Mouse (Mus musculus) midbrain, embryonic 12.5 days (tissue): ENCODE measurements around the gene Gipc3. TPM values are rescaled to one million over a fixed set of nuclear protein-coding genes. Genes with fewer than 3 reads are reported as not detected.

ENCODE experiments used
- ATAC-seq: fragments of 200-750 bp; cut with Nextera tagmentation; 2 replicates; pipeline ENCODE4 v1.8.0; 2017; ENCODE audit warnings: low read depth, moderate TSS enrichment, moderate library complexity; ENCODE audit not compliant: low FRiP score
- H3K27ac ChIP-seq: fragments of 300-500 bp; sonication (generic); replicated peaks from 2 replicates; pipeline ENCODE4 v1.5.1; 2016; ENCODE audit warnings: mild to moderate bottlenecking
- H3K27me3 ChIP-seq: fragments of 300-500 bp; sonication (generic); 2 replicates; pipeline ENCODE4 v1.6.1; 2016; ENCODE audit warnings: mild to moderate bottlenecking
- H3K36me3 ChIP-seq: fragments of 300-500 bp; sonication (generic); 2 replicates; pipeline ENCODE4 v1.6.1; 2016
- H3K4me1 ChIP-seq: fragments of 300-500 bp; sonication (generic); 2 replicates; pipeline ENCODE4 v1.6.1; 2016
- H3K4me2 ChIP-seq: fragments of 300-500 bp; sonication (generic); replicated peaks from 2 replicates; pipeline ENCODE4 v1.6.1; 2016; ENCODE audit warnings: mild to moderate bottlenecking, moderate library complexity
- H3K4me3 ChIP-seq: fragments of 300-500 bp; sonication (generic); 2 replicates; pipeline ENCODE4 v1.5.1; 2016; ENCODE audit warnings: mild to moderate bottlenecking
- H3K9ac ChIP-seq: fragments of 300-500 bp; sonication (generic); replicated peaks from 2 replicates; pipeline ENCODE4 v1.6.1; 2016; ENCODE audit warnings: mild to moderate bottlenecking, moderate library complexity
- H3K9me3 ChIP-seq: fragments of 300-500 bp; sonication (generic); 2 replicates; pipeline ENCODE4 v1.6.1; 2016; ENCODE audit warnings: mild to moderate bottlenecking
- WGBS: fragments of 180-500 bp; shearing (Covaris S2); methylation state at CpG from one replicate; pipeline ENCODE4 v1.1.7; 2016; 5-methylcytosine and 5-hydroxymethylcytosine counted together
- polyA plus RNA-seq: library from polyadenylated mRNA; unstranded; fragments of >200 nt; fragmentation: Nextera tagmentation; extraction: Ambion mirVana; gene quantifications from 2 replicates; pipeline ENCODE4 v1.2.1, GENCODE M21; 2016

The Gipc3 gene
- polyA plus RNA-seq, 1 experiment from 2014 or later, result not detected

GRCm38 (mm10) chr10:81326858-81327257 lies 16.2 kb downstream of the Gipc3 start:
- H3K27me3 ChIP-seq, result peaks cover 9% of the 10 kb centered on the region
- H3K4me1 ChIP-seq, result peaks cover 7% of the 10 kb centered on the region
- peaks cover 53% of the 10 kb centered on the region for H3K36me3 ChIP-seq
- H3K4me2 ChIP-seq, result no peak overlapping the region
- no peak overlapping the region for H3K4me3 ChIP-seq
- H3K9ac ChIP-seq, result no peak overlapping the region
- no peak overlapping the region for H3K27ac ChIP-seq
- WGBS, result 86% methylated on average over 6 of the region's 6 CpGs
- no peak for ATAC-seq
- H3K9me3 ChIP-seq, result no peaks in the 10 kb centered on the region

- H3K36me3 ChIP-seq, result peaks cover 53% of the 10 kb centered on the region
- 97% methylated on average over 18 of the region's 18 CpGs for WGBS
- H3K4me2 ChIP-seq, result no peak overlapping the region
- no peaks in the 10 kb centered on the region for H3K9me3 ChIP-seq
- no peak overlapping the region for H3K27ac ChIP-seq
- no peak overlapping the region for H3K4me3 ChIP-seq
- H3K9ac ChIP-seq, result no peak overlapping the region
- peaks cover 11% of the 10 kb centered on the region for H3K4me1 ChIP-seq
- ATAC-seq, result no peak
- H3K27me3 ChIP-seq, result peaks cover 4% of the 10 kb centered on the region; the same call in 1 of the 2 replicates
These were observed 17.3 kb downstream of the Gipc3 start for GRCm38 (mm10) chr10:81325781-81326180.

GRCm38 (mm10) chr10:81325176-81325575 lies 17.9 kb downstream of the Gipc3 start:
- Histone ChIP-seq H3K36me3 (peaks cover 53% of the 10 kb centered on the region), H3K4me3 (0 out of 2 replicates have a peak overlapping the region, but pooled peaks have one; percentile 3), H3K27me3 (no peaks in the 10 kb centered on the region; the same call in 1 of the 2 replicates), H3K27ac (no peak overlapping the region), H3K4me1 (peaks cover 11% of the 10 kb centered on the region), H3K4me2 (no peak overlapping the region), H3K9ac (no peak overlapping the region), H3K9me3 (no peaks in the 10 kb centered on the region)
- WGBS, result 92% methylated on average over 21 of the region's 21 CpGs
- ATAC-seq, result no peak

- no peaks in the 10 kb centered on the region for H3K9me3 ChIP-seq
- ATAC-seq, result no peak
- no peak overlapping the region for H3K9ac ChIP-seq
- 94% methylated on average over 18 of the region's 18 CpGs for WGBS
- no peak overlapping the region for H3K4me2 ChIP-seq
- peaks cover 22% of the 10 kb centered on the region for H3K4me1 ChIP-seq
- H3K27ac ChIP-seq, result no peak overlapping the region
- H3K36me3 ChIP-seq, result peaks cover 53% of the 10 kb centered on the region
- H3K27me3 ChIP-seq, result no peaks in the 10 kb centered on the region; the same call in 1 of the 2 replicates
- no peak overlapping the region for H3K4me3 ChIP-seq
These were observed 19.1 kb downstream of the Gipc3 start for GRCm38 (mm10) chr10:81323791-81324530.

GRCm38 (mm10) chr10:81323141-81323775 lies 19.8 kb downstream of the Gipc3 start:
- Histone ChIP-seq H3K4me2 (no peak overlapping the region), H3K4me1 (peaks cover 26% of the 10 kb centered on the region), H3K27ac (no peak overlapping the region), H3K36me3 (peaks cover 59% of the 10 kb centered on the region), H3K9me3 (no peaks in the 10 kb centered on the region), H3K9ac (no peak overlapping the region), H3K4me3 (0 out of 2 replicates have a peak overlapping the region, but pooled peaks have one; percentile 96), H3K27me3 (no peaks in the 10 kb centered on the region)
- no peak for ATAC-seq
- WGBS, result 93% methylated on average over 23 of the region's 23 CpGs

GRCm38 (mm10) chr10:81322444-81322843 lies 20.6 kb downstream of the Gipc3 start:
- Histone ChIP-seq H3K27ac (no peak overlapping the region), H3K36me3 (peaks cover 66% of the 10 kb centered on the region), H3K4me3 (peak overlapping the region; percentile 96; the same call in 1 of the 2 replicates), H3K4me1 (peaks cover 26% of the 10 kb centered on the region), H3K9ac (no peak overlapping the region), H3K4me2 (peak overlapping the region; percentile 70; the same call in 1 of the 2 replicates), H3K27me3 (no peaks in the 10 kb centered on the region), H3K9me3 (no peaks in the 10 kb centered on the region)
- 96% methylated on average over 27 of the region's 27 CpGs for WGBS
- no peak for ATAC-seq

- ATAC-seq, result no peak
- peak overlapping the region; percentile 96 for H3K4me3 ChIP-seq
- H3K36me3 ChIP-seq, result peaks cover 65% of the 10 kb centered on the region
- peak overlapping the region; percentile 85 for H3K27ac ChIP-seq
- 3% methylated on average over 20 of the region's 20 CpGs for WGBS
- no peaks in the 10 kb centered on the region for H3K9me3 ChIP-seq
- H3K4me1 ChIP-seq, result peaks cover 35% of the 10 kb centered on the region
- H3K9ac ChIP-seq, result peak overlapping the region; percentile 81
- H3K4me2 ChIP-seq, result peak overlapping the region; percentile 70
- peaks cover 8% of the 10 kb centered on the region; the same call in 1 of the 2 replicates for H3K27me3 ChIP-seq
These were observed 21.6 kb downstream of the Gipc3 start for GRCm38 (mm10) chr10:81321436-81321835.

GRCm38 (mm10) chr10:81320550-81321347 lies 22.3 kb downstream of the Gipc3 start, which contains the start of gene Cactin:
Gene Cactin (plus strand): TSS chr10:81321103.
- peak; percentile 91 for ATAC-seq
- Histone ChIP-seq H3K27me3 (peaks cover 11% of the 10 kb centered on the region; the same call in 1 of the 2 replicates), H3K4me2 (peak within 1 kb of the TSS; percentile 70), H3K9me3 (no peaks in the 10 kb centered on the region), H3K9ac (peak within 1 kb of the TSS; percentile 81), H3K4me1 (peaks cover 38% of the 10 kb centered on the region), H3K36me3 (peaks cover 65% of the 10 kb centered on the region), H3K4me3 (peak within 1 kb of the TSS; percentile 96), H3K27ac (peak within 1 kb of the TSS; percentile 85)
- under 1% methylated on average over 68 of the region's 68 CpGs for WGBS

GRCm38 (mm10) chr10:81319741-81320549 lies 23.1 kb downstream of the Gipc3 start:
- H3K9ac ChIP-seq, result peak overlapping the region; percentile 61
- WGBS, result 2% methylated on average over 38 of the region's 38 CpGs
- H3K27me3 ChIP-seq, result peaks cover 11% of the 10 kb centered on the region
- peak; percentile 1; the same call in 1 of the 2 replicates for ATAC-seq
- peak overlapping the region; percentile 70 for H3K4me2 ChIP-seq
- no peaks in the 10 kb centered on the region for H3K9me3 ChIP-seq
- peaks cover 64% of the 10 kb centered on the region for H3K36me3 ChIP-seq
- peaks cover 38% of the 10 kb centered on the region for H3K4me1 ChIP-seq
- peak overlapping the region; percentile 85 for H3K27ac ChIP-seq
- peak overlapping the region; percentile 96 for H3K4me3 ChIP-seq

- Histone ChIP-seq H3K27me3 (peaks cover 11% of the 10 kb centered on the region), H3K27ac (peak overlapping the region; percentile 85), H3K9me3 (no peaks in the 10 kb centered on the region), H3K4me1 (peaks cover 38% of the 10 kb centered on the region), H3K4me3 (peak overlapping the region; percentile 96), H3K9ac (peak overlapping the region; percentile 61), H3K4me2 (peak overlapping the region; percentile 70), H3K36me3 (peaks cover 64% of the 10 kb centered on the region)
- WGBS, result 38% methylated on average over 8 of the region's 8 CpGs
- ATAC-seq, result no peak
These were observed 23.8 kb downstream of the Gipc3 start for GRCm38 (mm10) chr10:81319330-81319699.
